Mouse (Mus musculus): ENCODE results near the gene Xndc1. TPM values are rescaled to one million over a fixed set of nuclear protein-coding genes. Genes with fewer than 3 reads are reported as not detected.

Gene Xndc1
- polyA plus RNA-seq, 1 experiment from 2014 or later: 22.0 TPM

GRCm38 (mm10) chr7:102087336-102087735 is 22.0 kb downstream of the Xndc1 start:
- 0 out of 2 replicates have a peak, but pooled peaks cover 4% of the 10 kb centered on the region for H3K9me3 ChIP-seq
- H3K4me3 ChIP-seq: no peak overlapping the region
- no peak for ATAC-seq (ENCODE audit: low read depth)
- H3K27ac ChIP-seq (replicated peaks): no peak overlapping the region
- no peak overlapping the region for H3K9ac ChIP-seq
- WGBS: 90% methylated on average over 4 of the region's 4 CpGs
- H3K27me3 ChIP-seq: no peaks in the 10 kb centered on the region
- peaks cover 53% of the 10 kb centered on the region for H3K36me3 ChIP-seq
- no peaks in the 10 kb centered on the region for H3K4me1 ChIP-seq (replicated peaks)
- no peak overlapping the region for H3K4me2 ChIP-seq

GRCm38 (mm10) chr7:102099760-102100661 is 34.7 kb downstream of the Xndc1 start:
- no peak overlapping the region for H3K27ac ChIP-seq (replicated peaks)
- peak overlapping the region; percentile 54 for H3K4me2 ChIP-seq
- WGBS: 2% methylated on average over 30 of the region's 30 CpGs
- peaks cover 24% of the 10 kb centered on the region for H3K4me1 ChIP-seq (replicated peaks)
- H3K27me3 ChIP-seq: 0 out of 2 replicates have a peak, but pooled peaks cover 8% of the 10 kb centered on the region
- peak overlapping the region; percentile 24 for H3K4me3 ChIP-seq
- peak overlapping the region; percentile 26; the same call in 1 of the 2 replicates for H3K9ac ChIP-seq
- peak; percentile 57 for ATAC-seq (ENCODE audit: low read depth)
- H3K9me3 ChIP-seq: no peaks in the 10 kb centered on the region
- 0 out of 2 replicates have a peak, but pooled peaks cover 3% of the 10 kb centered on the region for H3K36me3 ChIP-seq

GRCm38 (mm10) chr7:102100868-102101267 is 35.6 kb downstream of the Xndc1 start:
- no peak overlapping the region for H3K9ac ChIP-seq
- H3K27me3 ChIP-seq: 0 out of 2 replicates have a peak, but pooled peaks cover 8% of the 10 kb centered on the region
- H3K4me1 ChIP-seq (replicated peaks): peaks cover 24% of the 10 kb centered on the region
- H3K4me2 ChIP-seq: no peak overlapping the region
- H3K36me3 ChIP-seq: 0 out of 2 replicates have a peak, but pooled peaks cover 2% of the 10 kb centered on the region
- no peak for ATAC-seq (ENCODE audit: low read depth)
- no peak overlapping the region for H3K27ac ChIP-seq (replicated peaks)
- H3K4me3 ChIP-seq: no peak overlapping the region
- no peaks in the 10 kb centered on the region for H3K9me3 ChIP-seq
- WGBS: 27% methylated on average over 5 of the region's 5 CpGs

GRCm38 (mm10) chr7:102101487-102101886 is 36.2 kb downstream of the Xndc1 start, which contains the start of gene Art1:
TSS of gene Art1 (plus strand) at chr7:102101743.
- WGBS: 30% methylated on average over 5 of the region's 5 CpGs
- Histone ChIP-seq H3K4me1 (replicated peaks) (peaks cover 25% of the 10 kb centered on the region), H3K27ac (replicated peaks) (no peak within 1 kb of the TSS), H3K4me3 (no peak within 1 kb of the TSS), H3K36me3 (no peaks in the 10 kb centered on the region), H3K4me2 (no peak within 1 kb of the TSS), H3K9me3 (no peaks in the 10 kb centered on the region), H3K27me3 (0 out of 2 replicates have a peak, but pooled peaks cover 8% of the 10 kb centered on the region), H3K9ac (no peak within 1 kb of the TSS)
- no peak for ATAC-seq (ENCODE audit: low read depth)

GRCm38 (mm10) chr7:102102241-102102640 is 36.9 kb downstream of the Xndc1 start:
- Histone ChIP-seq H3K4me3 (no peak overlapping the region), H3K36me3 (no peaks in the 10 kb centered on the region), H3K9me3 (no peaks in the 10 kb centered on the region), H3K4me1 (replicated peaks) (peaks cover 33% of the 10 kb centered on the region), H3K27ac (replicated peaks) (no peak overlapping the region), H3K9ac (no peak overlapping the region), H3K27me3 (0 out of 2 replicates have a peak, but pooled peaks cover 8% of the 10 kb centered on the region), H3K4me2 (no peak overlapping the region)
- no peak for ATAC-seq (ENCODE audit: low read depth)
- WGBS: 41% methylated on average over 8 of the region's 8 CpGs

GRCm38 (mm10) chr7:102102696-102103095 is 37.4 kb downstream of the Xndc1 start:
- 0 out of 2 replicates have a peak, but pooled peaks cover 8% of the 10 kb centered on the region for H3K27me3 ChIP-seq
- H3K4me3 ChIP-seq: no peak overlapping the region
- H3K4me2 ChIP-seq: no peak overlapping the region
- H3K9me3 ChIP-seq: no peaks in the 10 kb centered on the region
- 51% methylated on average over 6 of the region's 6 CpGs for WGBS
- H3K27ac ChIP-seq (replicated peaks): no peak overlapping the region
- H3K9ac ChIP-seq: no peak overlapping the region
- H3K4me1 ChIP-seq (replicated peaks): peaks cover 33% of the 10 kb centered on the region
- H3K36me3 ChIP-seq: no peaks in the 10 kb centered on the region
- no peak for ATAC-seq (ENCODE audit: low read depth)

- no peak overlapping the region for H3K27ac ChIP-seq (replicated peaks)
- no peak overlapping the region for H3K9ac ChIP-seq
- WGBS: 80% methylated on average over 2 of the region's 2 CpGs
- no peak overlapping the region for H3K4me2 ChIP-seq
- ATAC-seq (ENCODE audit: low read depth): no peak
- peaks cover 33% of the 10 kb centered on the region for H3K4me1 ChIP-seq (replicated peaks)
- H3K27me3 ChIP-seq: 0 out of 2 replicates have a peak, but pooled peaks cover 8% of the 10 kb centered on the region
- H3K36me3 ChIP-seq: no peaks in the 10 kb centered on the region
- no peak overlapping the region for H3K4me3 ChIP-seq
- H3K9me3 ChIP-seq: no peaks in the 10 kb centered on the region
Observed at GRCm38 (mm10) chr7:102103555-102103954, 38.2 kb downstream of the Xndc1 start.

GRCm38 (mm10) chr7:102104126-102104525 is 38.8 kb downstream of the Xndc1 start:
- H3K4me3 ChIP-seq: no peak overlapping the region
- 67% methylated on average over 5 of the region's 5 CpGs for WGBS
- H3K36me3 ChIP-seq: no peaks in the 10 kb centered on the region
- H3K9ac ChIP-seq: no peak overlapping the region
- no peak overlapping the region for H3K4me2 ChIP-seq
- no peak for ATAC-seq (ENCODE audit: low read depth)
- peaks cover 31% of the 10 kb centered on the region for H3K4me1 ChIP-seq (replicated peaks)
- H3K9me3 ChIP-seq: no peaks in the 10 kb centered on the region
- H3K27ac ChIP-seq (replicated peaks): no peak overlapping the region
- 0 out of 2 replicates have a peak, but pooled peaks cover 5% of the 10 kb centered on the region for H3K27me3 ChIP-seq

- Histone ChIP-seq H3K27me3 (no peaks in the 10 kb centered on the region), H3K9ac (peak overlapping the region; percentile 22), H3K4me1 (replicated peaks) (peaks cover 17% of the 10 kb centered on the region), H3K4me2 (peak overlapping the region; percentile 44), H3K4me3 (peak overlapping the region; percentile 16), H3K27ac (replicated peaks) (no peak overlapping the region), H3K36me3 (no peaks in the 10 kb centered on the region), H3K9me3 (no peaks in the 10 kb centered on the region)
- ATAC-seq (ENCODE audit: low read depth): no peak; the same call in 1 of the 2 replicates
- WGBS: 26% methylated on average over 23 of the region's 23 CpGs
Observed at GRCm38 (mm10) chr7:102106700-102107141, 41.4 kb downstream of the Xndc1 start.

GRCm38 (mm10) chr7:102108206-102108605 is 42.9 kb downstream of the Xndc1 start:
- Histone ChIP-seq H3K36me3 (no peaks in the 10 kb centered on the region), H3K9me3 (no peaks in the 10 kb centered on the region), H3K4me1 (replicated peaks) (peaks cover 9% of the 10 kb centered on the region), H3K4me2 (no peak overlapping the region), H3K27ac (replicated peaks) (no peak overlapping the region), H3K9ac (no peak overlapping the region), H3K4me3 (no peak overlapping the region), H3K27me3 (no peaks in the 10 kb centered on the region)
- ATAC-seq (ENCODE audit: low read depth): no peak
- WGBS: 100% methylated on average over 1 of the region's 1 CpGs

- Histone ChIP-seq H3K27me3 (no peaks in the 10 kb centered on the region), H3K9ac (no peak within 1 kb of the TSS), H3K4me1 (replicated peaks) (peaks cover 9% of the 10 kb centered on the region), H3K27ac (replicated peaks) (no peak within 1 kb of the TSS), H3K4me2 (no peak within 1 kb of the TSS), H3K9me3 (no peaks in the 10 kb centered on the region), H3K4me3 (no peak within 1 kb of the TSS), H3K36me3 (no peaks in the 10 kb centered on the region)
- 73% methylated on average over 7 of the region's 7 CpGs for WGBS
- ATAC-seq (ENCODE audit: low read depth): no peak
Observed at GRCm38 (mm10) chr7:102109171-102109570, 43.9 kb downstream of the Xndc1 start, which contains the start of gene Art5. TSS of gene Art5 (minus strand) at chr7:102109489.

GRCm38 (mm10) chr7:102109746-102110145 is 44.4 kb downstream of the Xndc1 start:
- no peak overlapping the region for H3K9ac ChIP-seq
- no peaks in the 10 kb centered on the region for H3K36me3 ChIP-seq
- no peak overlapping the region for H3K4me2 ChIP-seq
- WGBS: 87% methylated on average over 4 of the region's 4 CpGs
- ATAC-seq (ENCODE audit: low read depth): no peak
- no peak overlapping the region for H3K27ac ChIP-seq (replicated peaks)
- no peaks in the 10 kb centered on the region for H3K9me3 ChIP-seq
- H3K4me3 ChIP-seq: no peak overlapping the region
- no peaks in the 10 kb centered on the region for H3K27me3 ChIP-seq
- peaks cover 9% of the 10 kb centered on the region for H3K4me1 ChIP-seq (replicated peaks)

All from neural tube, embryonic 13.5 days (tissue).